Mouse (Mus musculus): ENCODE results near the gene Apoa5. TPM values are rescaled to one million over a fixed set of nuclear protein-coding genes. Genes with fewer than 3 reads are reported as not detected.

Gene Apoa5
- not detected for total RNA-seq (2021)
- long read RNA-seq, experiment 1, result 0 reads
- long read RNA-seq, experiment 2, result 0 reads

GRCm38 (mm10) chr9:46268343-46268873, at the start of gene Apoa5:
TSS of gene Apoa5 (plus strand) at chr9:46268633.
- no peak for DNase-seq (ENCODE audit: low spot score in 2 of 2)

DNA sequence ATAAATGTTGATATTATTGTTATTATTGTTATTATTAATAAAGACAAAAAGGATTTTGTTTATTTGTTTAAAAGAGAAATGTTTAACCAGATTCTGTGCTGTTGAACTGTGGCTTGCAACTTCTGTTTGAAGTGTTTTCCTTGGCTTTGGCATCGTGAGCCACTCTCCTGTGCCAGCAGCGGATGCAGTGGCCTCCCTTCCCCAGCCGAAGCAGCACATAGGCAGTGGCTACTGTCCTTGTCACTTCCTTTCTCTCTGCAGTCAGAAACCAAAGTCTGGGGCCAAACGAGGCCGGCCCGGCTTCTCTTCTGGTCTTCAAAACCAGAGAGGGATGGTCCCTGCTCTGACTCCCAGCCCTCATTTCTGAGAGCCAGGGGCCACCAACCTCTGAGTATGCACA, 45.3 kb upstream of the Apoa5 start:
- no peak for DNase-seq (ENCODE audit: low spot score in 2 of 2)

- DNase-seq (ENCODE audit: low spot score in 2 of 2), result no peak
These were observed 44.3 kb upstream of the Apoa5 start for GRCm38 (mm10) chr9:46224101-46224500.

DNA sequence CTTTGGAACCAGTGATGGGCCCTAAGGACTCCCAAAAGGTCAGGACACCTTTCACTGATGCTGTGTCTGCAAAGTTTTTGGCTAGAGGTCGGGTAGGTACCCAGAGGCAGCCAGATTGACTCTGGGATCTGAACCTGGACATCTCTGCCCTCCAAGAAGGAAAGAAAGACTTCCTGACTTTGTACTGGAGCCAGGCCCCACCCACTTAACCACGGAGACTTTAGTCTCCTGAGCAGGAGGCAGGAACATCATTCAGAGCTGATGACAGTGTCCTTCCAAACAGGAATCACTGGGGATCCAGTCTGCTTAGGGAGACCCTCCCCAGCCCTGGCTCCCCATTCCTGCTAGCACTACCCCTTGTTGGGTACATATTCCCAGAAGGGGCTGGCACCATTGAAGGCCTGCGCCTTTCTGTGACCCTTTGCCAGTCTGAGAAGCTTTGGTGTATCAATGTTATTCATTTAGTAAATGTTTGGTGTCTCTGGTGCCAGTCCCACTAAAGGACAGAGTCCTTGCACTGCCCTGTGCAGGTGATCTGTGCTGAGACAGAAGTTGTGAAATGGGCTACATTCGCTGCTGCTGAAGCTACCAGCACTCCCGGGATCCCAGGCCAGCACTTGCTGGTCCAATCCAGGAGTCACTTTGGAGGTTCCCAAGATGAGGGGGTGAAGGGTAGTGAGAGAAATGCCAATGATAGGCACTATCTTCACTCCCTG, 43.3 kb upstream of the Apoa5 start:
- DNase-seq (ENCODE audit: low spot score in 2 of 2), result no peak

DNA sequence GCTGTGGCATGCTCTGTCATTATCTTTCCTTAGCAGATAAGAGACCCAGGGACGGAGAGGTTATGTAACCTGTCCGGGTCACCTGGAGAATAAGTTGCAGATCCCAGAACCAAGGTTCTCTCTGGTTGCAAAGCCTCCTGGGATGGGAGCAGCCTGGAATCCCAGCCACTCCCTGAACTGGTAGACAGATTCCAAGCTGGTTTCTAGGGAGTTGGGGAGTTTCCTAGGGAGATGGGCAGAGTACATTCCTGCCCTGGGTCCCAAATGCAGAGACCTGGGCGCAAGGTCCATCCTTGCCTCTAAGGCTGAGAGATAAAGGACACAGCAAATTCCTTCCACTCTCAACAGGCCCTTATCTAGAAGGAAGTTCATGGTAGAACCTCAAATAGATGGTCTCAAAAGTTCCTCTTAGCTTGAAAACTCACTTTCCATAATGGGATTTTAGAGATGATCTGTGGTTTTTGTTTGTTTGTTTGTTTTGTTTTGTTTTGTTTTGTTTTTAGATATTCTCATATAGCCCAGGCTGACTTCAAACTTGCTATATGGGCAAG, 41.3 kb upstream of the Apoa5 start:
- no peak for DNase-seq (ENCODE audit: low spot score in 2 of 2)

- no peak for DNase-seq (ENCODE audit: low spot score in 2 of 2)
These were observed 39.9 kb upstream of the Apoa5 start, which contains the start of gene Apoa1 for GRCm38 (mm10) chr9:46228491-46228890. TSS of gene Apoa1 (plus strand) at chr9:46228580.

DNA sequence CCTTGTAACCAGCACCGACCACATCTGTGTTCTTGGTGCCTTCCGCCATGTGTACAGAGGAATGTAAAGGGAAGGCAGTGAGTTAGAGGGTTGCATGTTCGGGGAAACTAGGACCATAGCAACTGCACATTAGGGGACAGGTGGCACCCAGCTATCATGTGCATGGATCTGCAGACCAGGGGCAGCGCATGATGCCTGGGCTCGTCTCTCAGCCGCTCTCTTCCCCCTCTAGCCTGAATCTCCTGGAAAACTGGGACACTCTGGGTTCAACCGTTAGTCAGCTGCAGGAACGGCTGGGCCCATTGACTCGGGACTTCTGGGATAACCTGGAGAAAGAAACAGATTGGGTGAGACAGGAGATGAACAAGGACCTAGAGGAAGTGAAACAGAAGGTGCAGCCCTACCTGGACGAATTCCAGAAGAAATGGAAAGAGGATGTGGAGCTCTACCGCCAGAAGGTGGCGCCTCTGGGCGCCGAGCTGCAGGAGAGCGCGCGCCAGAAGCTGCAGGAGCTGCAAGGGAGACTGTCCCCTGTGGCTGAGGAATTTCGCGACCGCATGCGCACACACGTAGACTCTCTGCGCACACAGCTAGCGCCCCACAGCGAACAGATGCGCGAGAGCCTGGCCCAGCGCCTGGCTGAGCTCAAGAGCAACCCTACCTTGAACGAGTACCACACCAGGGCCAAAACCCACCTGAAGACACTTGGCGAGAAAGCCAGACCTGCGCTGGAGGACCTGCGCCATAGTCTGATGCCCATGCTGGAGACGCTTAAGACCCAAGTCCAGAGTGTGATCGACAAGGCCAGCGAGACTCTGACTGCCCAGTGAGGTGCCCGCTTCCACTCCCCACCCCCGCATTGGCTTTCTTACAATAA, 38.6 kb upstream of the Apoa5 start:
- peak; percentile 80 to 87 for DNase-seq (ENCODE audit: low spot score in 2 of 2)

DNA sequence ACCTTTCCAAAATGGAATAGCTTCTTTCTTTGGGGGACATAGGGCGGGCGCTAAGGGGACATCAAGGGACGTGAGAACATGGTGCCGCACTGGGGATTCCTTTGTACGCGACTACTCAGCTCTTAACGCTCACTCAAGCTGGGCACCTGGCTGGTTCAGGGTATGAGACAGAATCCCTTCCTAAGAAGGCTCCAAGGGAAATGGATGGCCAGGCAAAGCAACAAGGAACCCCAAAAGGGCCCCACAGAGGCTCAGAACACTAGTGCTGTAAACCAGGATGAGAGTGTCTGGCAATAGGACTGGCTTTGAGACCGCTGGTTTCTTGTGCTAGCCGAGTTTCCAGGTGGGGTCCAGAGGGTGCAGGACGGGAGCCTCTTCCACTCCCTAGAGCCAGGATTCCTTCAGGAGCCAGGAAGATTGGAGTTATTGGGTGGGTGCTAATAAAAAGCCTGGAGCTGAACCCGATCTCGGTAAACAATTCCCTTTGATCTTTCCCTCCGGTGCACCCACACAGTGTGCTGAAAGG, 37.9 kb upstream of the Apoa5 start:
- no peak for DNase-seq (ENCODE audit: low spot score in 2 of 2)

- DNase-seq (ENCODE audit: low spot score in 2 of 2), result no peak
These were observed 33.2 kb upstream of the Apoa5 start for GRCm38 (mm10) chr9:46235196-46235595.

GRCm38 (mm10) chr9:46235596-46235648, 33.0 kb upstream of the Apoa5 start, which contains the start of gene Apoc3:
TSS of gene Apoc3 (minus strand) at chr9:46235636.
- DNase-seq (ENCODE audit: low spot score in 2 of 2), result no peak

GRCm38 (mm10) chr9:46235649-46236048, 32.8 kb upstream of the Apoa5 start:
- DNase-seq (ENCODE audit: low spot score in 2 of 2), result no peak

DNA sequence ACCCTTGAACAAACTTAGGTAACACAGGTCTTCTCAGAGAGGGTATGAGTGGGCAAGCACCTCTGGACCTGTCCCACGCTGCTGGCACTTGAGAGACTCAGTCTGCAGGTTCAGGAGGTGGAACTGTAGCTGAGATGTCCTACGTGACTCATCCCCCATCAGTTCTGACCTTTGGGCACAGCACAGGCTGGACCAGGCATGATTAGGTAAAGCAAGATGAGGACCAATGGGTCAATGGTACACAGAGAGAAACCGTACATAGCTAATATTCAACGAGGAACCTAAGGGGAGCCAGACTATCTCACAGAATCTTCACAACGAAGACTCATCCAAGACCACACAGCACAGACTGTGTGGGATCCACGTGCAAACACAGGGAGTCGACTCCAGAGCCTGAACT, 29.6 kb upstream of the Apoa5 start:
- no peak for DNase-seq (ENCODE audit: low spot score in 2 of 2)

GRCm38 (mm10) chr9:46240526-46241153, 27.8 kb upstream of the Apoa5 start, which contains the start of gene Apoa4:
TSS of gene Apoa4 (plus strand) at chr9:46240696.
- DNase-seq (ENCODE audit: low spot score in 2 of 2), result no peak

GRCm38 (mm10) chr9:46241818-46242217, 26.6 kb upstream of the Apoa5 start:
- no peak for DNase-seq (ENCODE audit: low spot score in 2 of 2)

GRCm38 (mm10) chr9:46243122-46243521, 25.3 kb upstream of the Apoa5 start:
- no peak for DNase-seq (ENCODE audit: low spot score in 2 of 2)

DNA sequence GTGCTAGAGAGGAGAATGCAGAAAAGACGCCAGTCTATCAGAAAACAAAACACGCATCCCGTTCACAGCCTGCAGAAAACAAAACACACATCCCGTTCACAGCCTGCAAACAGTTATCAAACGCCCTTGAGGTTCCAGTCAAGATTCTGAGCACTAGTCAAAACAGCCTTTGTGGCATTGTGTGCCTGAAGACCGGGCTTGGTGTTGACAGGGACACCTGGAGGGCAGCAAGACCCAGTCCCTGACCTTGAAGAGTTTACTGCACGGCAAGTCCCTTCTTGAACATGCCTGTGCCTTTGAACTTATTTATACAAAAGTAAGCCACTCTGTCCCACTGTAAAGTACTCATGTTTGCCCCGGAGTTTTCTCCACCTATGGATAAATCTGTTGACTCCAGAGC, 24.8 kb upstream of the Apoa5 start:
- DNase-seq (ENCODE audit: low spot score in 2 of 2), result no peak

DNA sequence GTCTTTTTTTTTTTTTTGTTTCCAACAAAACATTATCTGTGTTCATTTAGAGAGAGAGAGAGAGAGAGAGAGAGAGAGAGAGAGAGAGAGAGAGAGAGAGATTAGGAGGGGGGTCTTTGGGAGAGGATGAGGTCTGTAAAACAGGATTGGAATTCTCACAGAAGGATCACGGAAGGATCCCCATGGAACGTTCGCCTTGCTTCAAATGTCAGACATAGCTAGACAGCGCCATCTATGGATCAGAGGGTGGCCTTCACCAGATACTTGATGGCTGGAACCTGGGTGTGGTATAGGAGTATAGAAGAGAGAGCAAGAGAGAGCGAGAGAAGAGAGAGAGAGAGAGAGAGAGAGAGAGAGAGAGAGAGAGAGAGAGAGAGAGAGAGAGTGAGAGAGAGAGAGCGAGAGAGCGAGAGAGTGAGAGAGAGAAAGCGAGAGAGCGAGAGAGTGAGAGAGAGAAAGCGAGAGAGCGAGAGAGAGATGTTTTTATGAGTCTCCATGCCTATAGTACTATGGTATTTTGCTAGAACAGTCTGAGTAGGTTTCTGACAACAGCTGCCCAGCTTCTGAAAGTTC, 21.6 kb upstream of the Apoa5 start:
- peak; percentile 41 to 81 for DNase-seq (ENCODE audit: low spot score in 2 of 2)

GRCm38 (mm10) chr9:46256177-46256576, 12.3 kb upstream of the Apoa5 start:
- DNase-seq (ENCODE audit: low spot score in 2 of 2), result no peak

DNA sequence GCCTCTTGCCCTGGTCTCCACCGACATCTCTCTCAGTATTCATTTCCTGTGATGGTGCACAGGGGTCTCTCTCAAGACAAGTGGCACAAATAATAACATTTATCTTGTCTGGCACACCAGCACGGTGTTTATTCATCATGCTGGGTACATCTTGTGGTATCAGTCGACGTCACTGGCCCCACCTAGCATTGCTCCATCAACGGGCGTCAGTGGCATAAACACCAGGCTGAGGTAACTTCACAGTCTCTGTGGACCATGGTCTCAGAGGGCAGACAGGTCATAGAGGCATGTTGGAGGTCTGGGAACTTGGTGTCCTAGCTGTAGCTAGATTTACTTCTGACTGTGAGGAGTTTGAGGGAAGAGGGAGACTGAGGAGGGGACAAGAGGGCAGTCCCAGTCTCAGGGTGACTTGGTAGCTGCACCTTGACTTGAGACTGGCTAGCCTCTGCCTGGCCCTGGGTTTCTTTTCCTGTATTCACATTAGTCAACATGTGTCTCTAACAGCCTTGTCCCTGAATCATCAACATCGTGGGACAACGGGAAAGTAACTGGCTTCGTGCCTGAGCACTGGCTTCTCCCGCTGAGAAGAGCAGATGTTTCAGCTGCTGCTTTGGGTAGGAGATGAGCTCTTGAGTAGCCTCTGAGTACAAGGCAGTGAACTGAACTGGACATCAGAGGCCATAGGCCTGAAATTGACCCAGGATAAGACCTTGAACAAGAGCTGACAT, 11.6 kb upstream of the Apoa5 start:
- DNase-seq (ENCODE audit: low spot score in 2 of 2), result no peak

- DNase-seq (ENCODE audit: low spot score in 2 of 2), result no peak
These were observed 10.9 kb upstream of the Apoa5 start for GRCm38 (mm10) chr9:46257546-46257945.

DNA sequence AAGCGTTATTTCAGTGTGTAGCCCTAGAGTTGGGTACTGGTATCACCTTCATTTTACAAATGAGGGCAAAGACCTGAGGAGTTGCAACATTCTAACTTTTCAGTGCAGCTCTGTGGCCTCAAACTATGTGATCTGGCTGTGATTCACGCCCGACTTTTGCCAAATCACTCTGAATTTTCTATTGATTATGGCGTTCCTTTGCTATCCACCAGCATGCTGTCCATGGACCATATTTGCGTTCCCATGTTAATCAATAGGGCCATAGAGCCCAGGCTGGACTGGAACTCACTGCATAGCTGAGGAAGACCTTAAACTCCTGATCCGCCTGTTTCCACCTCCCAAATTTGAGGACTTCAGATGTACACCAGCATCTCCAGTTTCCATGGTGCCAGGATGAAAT, 9.3 kb upstream of the Apoa5 start:
- DNase-seq (ENCODE audit: low spot score in 2 of 2), result no peak
